Mouse (Mus musculus): ENCODE data around the gene Scml4. TPM values are rescaled to one million over a fixed set of nuclear protein-coding genes. Genes with fewer than 3 reads are reported as not detected.

Gene Scml4
- total RNA-seq, 2 experiments from 2014 or later: 7.7 to 8.4 TPM

DNA sequence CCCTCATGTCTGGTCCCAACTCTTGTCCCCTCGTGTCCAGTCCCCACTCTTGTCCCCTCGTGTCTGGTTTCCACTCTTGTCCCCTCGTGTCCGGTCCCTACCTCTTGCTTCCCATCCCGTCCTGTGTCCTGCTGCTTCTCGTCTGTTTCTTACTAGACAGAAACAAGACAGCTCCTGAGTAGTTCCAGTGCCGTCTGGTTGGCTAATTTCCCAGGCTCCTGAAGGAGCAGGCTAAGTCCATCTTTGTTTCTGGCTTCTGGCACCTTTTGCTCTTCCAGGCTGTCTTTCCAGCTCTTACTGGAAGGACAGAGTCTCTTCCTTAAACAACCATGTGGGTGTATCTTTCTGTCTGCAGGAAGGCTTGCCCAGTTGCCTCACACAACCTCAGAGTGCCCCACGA lies 33.7 kb downstream of the Scml4 start:
- DNase-seq (ENCODE audit: extremely low spot score in 1 of 2, low spot score in 2 of 2): no peak
- intact Hi-C loops (cut with DNase I): no loop called here

DNA sequence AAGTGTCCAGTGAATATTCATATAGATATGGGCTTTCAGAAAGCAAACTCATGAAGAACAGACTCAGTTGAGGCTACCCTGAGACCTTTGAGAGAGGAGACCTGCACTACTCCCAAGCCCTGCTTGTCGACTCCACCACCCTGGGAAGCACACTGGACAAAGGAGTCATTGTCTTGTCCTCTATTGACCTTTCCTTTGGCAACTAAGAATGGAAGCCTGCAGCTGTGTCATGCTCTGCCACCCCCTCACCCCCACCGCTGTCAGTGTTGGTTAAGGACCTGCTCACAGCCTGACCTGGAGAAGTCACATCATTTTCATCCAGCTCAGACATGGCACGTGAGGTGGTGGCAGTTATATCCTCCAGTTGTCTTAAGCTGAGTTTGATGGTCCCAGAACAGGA lies 34.1 kb downstream of the Scml4 start:
- no peak for DNase-seq (ENCODE audit: extremely low spot score in 1 of 2, low spot score in 2 of 2)
- intact Hi-C loops (cut with DNase I): no loop called here

DNA sequence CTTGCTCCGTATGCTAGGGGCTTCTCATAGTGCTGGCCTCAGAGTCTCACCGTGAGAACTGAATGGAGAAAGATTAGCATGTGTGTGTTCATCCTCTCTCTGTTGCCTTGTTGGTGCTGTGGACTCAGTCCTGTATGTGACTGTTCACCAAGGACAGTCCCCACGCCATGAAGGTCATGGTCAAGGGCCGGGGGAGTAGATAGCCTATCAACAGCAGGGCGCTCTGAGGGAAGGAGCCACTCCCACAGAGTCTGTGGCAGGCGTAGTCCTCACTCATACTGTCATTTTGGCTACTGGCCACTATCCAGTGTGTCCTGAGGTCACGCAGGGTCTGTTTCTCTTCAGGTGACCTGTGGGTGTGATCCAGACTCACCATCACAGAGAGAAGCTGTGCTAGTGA lies 34.5 kb downstream of the Scml4 start:
- DNase-seq (ENCODE audit: extremely low spot score in 1 of 2, low spot score in 2 of 2): no peak
- intact Hi-C loops (cut with DNase I): no loop called here

DNA sequence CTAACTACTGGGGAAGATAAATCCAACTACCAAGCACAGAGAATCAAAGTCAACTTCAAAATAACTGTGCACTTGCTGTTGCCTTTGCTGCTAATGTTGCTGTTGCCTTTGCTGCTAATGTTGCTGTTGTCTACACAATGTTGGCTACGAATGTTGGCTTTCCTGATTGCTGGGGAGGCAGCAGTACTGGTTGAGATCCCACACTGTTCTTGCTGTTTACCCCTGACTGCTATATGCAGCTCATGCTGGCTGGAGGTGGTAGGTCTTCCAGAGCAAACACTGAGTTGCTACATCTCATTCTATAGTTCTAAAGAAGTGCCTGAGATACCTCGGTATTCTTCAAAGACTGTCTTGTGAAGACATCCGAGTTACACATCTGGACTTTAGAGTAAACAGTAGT lies 36.5 kb downstream of the Scml4 start:
- intact Hi-C loops (cut with DNase I): no loop called here

DNA sequence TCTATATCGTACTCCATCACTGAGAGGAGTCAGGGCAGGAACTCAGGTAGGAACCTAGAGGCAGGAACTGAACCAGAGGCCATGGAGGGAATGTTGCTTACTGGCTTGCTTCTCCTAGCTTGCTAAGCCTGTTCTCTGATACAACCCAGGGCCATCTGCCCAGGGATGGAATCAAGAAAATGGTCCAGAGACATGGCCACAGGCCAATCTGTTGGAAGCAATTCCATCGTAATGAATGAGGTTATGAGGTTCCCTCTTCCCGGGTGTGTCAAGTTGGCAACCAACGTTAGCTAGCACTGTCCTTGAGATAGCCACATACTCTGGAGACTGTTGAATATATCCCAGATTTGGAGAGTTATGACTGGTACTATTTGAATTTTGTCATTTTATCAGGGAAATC lies 37.0 kb downstream of the Scml4 start:
- DNase-seq (ENCODE audit: extremely low spot score in 1 of 2, low spot score in 2 of 2): no peak
- intact Hi-C loops (cut with DNase I): no loop called here

More for the DNA sequence above, 36.5 kb downstream of the Scml4 start:
- DNase-seq (ENCODE audit: extremely low spot score in 1 of 2, low spot score in 2 of 2): no peak

DNA sequence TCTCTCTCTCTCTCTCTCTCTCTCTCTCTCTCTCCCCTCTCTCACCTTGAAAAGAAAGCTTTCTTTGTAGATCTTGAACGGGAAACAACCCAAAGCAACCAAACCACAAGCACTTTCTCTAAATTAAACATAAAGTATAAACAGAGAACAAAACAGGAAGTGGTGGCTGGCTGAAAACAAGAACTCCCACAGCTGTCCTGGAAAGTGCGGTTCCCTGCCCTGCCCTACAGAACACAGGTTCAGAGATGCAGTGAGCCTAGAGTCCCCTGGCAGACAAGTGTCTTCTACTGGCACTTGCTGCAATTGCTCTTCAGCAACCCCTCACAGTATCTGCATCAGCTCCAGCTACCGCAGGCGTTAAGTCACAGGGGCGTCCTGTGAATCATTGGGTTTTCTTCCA lies 37.5 kb downstream of the Scml4 start:
- intact Hi-C loops (cut with DNase I): no loop called here
- DNase-seq (ENCODE audit: extremely low spot score in 1 of 2, low spot score in 2 of 2): no peak

DNA sequence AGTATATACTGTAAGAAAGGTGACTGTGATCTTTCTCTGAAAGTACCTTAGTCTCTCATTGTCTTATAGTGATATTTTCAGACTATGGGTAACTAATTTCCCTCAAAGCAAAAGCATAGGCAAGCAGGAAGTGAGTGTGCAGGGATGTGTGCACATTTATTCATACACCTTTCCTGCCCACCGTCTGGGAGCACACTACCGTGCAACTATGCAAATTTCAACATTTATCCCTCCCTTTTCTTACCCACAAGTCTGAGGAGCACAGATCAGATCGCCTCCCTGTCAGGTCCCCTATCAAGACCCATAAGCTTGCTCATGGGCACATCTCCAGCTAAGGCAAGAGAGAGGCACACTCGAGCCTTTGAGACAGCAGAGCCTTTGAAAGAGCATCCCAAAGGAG lies 41.2 kb downstream of the Scml4 start:
- no peak for DNase-seq (ENCODE audit: extremely low spot score in 1 of 2, low spot score in 2 of 2)
- intact Hi-C loops (cut with DNase I): no loop called here

DNA sequence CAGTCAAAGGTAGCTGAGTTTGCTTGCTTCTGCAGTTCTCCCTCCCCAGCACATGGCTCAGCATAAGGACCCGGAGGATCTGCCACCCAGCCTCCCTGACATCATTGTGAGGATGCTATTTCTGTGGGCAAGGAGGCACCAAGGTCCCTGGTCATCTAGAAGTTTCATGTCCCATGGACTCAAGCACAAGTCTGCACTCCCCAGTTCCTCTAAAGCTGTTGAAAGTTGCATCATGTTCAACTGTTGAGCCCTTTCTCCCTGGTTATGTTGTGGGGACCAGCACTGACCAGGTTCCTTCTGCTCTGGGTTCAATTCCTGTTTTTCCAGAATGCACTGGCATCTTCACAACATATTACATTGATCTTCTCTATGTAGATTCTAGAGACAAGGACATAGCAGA lies 42.9 kb downstream of the Scml4 start:
- intact Hi-C loops (cut with DNase I): no loop called here
- DNase-seq (ENCODE audit: extremely low spot score in 1 of 2, low spot score in 2 of 2): no peak

DNA sequence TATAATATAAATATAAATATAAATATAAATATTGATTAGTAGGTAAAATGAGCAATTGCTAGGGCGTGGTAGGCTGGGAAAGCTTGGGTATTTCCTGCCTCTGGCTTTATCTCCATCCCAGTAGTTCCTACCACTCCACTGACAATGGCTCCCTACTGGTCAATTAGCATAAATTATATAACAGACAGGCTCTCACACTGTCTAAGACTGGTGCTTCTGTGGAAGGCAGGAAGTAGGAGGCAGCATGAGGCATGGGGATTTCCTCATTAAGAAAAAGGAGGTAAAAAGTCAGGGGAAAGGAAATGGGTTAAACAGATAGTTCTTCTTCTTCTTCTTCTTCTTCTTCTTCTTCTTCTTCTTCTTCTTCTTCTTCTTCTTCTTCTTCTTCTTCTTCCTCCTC lies 48.4 kb downstream of the Scml4 start:
- no peak for DNase-seq (ENCODE audit: extremely low spot score in 1 of 2, low spot score in 2 of 2)
- intact Hi-C loops (cut with DNase I): no loop called here

DNA sequence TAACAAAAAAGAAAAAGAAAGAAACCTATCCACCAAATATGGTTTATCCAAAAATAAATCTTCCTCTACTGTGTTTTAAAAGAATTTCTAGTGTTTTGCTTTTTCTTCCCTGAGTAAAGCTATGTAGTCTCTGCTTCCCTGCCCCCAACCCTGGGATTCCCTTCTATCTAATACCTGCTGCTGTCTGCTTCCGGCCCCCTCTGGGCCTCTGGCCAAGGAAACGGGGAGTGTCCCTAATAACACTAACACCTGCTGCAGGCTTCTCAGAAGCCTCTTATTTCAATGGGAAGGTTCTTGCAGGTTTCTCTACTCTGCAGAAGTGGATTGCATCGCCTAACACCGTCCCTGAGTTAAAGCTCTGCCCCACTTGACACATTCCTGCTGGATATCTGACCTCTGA lies 50.4 kb downstream of the Scml4 start:
- intact Hi-C loops (cut with DNase I): no loop called here
- no peak for DNase-seq (ENCODE audit: extremely low spot score in 1 of 2, low spot score in 2 of 2)

DNA sequence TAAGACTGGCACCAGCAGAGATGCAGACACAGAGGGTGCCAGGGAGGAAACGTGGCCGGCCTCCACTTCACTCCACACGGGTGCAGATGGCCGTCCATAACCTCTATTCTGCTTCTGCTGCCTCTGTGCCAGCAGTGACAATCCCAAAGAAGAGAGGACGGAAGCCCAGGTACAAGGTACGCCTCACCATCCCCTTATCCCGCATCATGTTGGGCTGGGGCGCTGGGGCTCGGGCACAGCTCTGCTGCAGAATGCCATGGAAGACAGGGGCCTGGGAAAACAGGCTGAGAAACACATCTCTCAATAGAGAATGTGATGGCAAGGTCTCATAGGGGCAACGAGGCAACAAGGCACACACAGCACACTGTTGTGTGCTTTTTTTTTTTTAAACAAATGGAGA lies 51.9 kb downstream of the Scml4 start:
- intact Hi-C loops (cut with DNase I): no loop called here
- no peak for DNase-seq (ENCODE audit: extremely low spot score in 1 of 2, low spot score in 2 of 2)

DNA sequence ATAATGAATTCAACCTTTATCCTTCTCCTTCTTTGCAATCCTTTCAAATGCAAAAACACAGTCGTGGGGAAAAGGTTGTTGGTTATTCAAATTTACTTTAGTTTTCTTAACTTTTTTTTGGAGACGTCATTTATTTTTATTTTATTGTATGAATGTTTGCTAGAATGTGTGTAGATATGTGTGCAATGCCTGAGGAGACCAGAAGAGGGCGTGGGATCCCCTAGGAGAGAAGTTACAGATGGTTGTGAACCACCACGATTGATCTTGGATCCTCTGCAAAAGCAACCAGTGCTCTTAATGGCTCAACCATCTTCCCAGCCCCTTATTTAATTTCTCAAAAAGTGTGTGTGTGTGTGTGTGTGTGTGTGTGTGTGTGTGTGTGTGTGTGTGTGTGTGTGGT lies 53.0 kb downstream of the Scml4 start:
- no peak for DNase-seq (ENCODE audit: extremely low spot score in 1 of 2, low spot score in 2 of 2)

DNA sequence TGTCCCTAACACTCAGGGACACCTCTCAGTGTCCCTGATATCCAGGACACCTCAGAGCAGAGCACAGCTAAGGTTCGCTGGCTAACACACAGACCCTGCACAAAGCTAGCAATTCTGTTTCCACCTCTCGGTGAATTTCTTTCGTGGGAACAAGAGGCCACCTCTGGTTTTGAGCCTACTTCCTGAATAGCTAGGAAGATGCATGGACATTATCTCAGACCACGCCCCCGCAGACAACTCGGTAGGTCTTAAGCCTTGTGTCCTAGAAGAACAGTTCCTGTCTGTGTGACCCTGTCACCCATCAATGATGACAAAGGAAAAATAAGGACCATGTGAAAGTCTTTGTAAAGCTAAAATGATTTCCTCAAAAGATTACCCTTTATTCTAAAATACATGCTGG lies 54.0 kb downstream of the Scml4 start:
- intact Hi-C loops (cut with DNase I): no loop called here
- DNase-seq (ENCODE audit: extremely low spot score in 1 of 2, low spot score in 2 of 2): no peak

More for the DNA sequence above, 53.0 kb downstream of the Scml4 start:
- intact Hi-C loops (cut with DNase I): no loop called here

DNA sequence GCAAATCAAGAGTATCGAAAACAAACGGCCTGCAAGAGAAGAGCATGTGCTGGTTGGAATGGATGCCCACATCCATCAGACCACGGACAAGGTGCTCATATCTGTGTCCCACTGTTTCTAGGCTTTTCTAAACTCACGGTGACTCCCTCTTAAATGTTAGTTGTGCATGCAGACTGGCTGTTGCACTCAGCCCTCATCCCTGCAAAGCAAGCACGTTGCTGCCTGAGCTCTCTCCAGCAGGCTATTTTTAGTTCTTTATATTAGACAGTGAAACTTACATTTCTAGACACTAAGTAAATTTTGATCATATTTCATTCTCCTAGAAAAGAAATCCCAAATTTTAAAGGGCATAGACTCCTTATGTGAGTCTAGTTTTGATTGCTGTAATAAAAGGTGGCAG lies 57.2 kb downstream of the Scml4 start:
- no peak for DNase-seq (ENCODE audit: extremely low spot score in 1 of 2, low spot score in 2 of 2)
- intact Hi-C loops (cut with DNase I): no loop called here

DNA sequence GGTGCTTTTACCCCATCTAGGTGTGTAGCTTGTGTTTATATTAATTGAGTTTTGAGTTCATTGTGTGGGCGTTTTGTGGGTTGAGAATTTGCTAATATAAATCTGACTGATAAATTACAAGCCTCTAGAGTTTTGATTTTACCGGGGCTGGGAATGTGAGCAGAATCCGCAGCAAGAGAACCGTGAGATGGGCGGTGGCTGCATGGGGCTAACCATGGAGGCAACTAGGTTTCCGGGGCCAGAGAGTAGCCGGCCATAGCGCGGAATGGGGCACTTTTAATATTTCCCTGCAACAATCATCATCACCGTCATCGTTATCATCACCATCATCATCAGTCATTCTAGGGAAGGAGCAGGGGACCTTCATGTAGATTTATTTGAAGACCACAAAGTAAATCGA lies 59.6 kb downstream of the Scml4 start:
- intact Hi-C loops (cut with DNase I): no loop called here
- no peak for DNase-seq (ENCODE audit: extremely low spot score in 1 of 2, low spot score in 2 of 2)

DNA sequence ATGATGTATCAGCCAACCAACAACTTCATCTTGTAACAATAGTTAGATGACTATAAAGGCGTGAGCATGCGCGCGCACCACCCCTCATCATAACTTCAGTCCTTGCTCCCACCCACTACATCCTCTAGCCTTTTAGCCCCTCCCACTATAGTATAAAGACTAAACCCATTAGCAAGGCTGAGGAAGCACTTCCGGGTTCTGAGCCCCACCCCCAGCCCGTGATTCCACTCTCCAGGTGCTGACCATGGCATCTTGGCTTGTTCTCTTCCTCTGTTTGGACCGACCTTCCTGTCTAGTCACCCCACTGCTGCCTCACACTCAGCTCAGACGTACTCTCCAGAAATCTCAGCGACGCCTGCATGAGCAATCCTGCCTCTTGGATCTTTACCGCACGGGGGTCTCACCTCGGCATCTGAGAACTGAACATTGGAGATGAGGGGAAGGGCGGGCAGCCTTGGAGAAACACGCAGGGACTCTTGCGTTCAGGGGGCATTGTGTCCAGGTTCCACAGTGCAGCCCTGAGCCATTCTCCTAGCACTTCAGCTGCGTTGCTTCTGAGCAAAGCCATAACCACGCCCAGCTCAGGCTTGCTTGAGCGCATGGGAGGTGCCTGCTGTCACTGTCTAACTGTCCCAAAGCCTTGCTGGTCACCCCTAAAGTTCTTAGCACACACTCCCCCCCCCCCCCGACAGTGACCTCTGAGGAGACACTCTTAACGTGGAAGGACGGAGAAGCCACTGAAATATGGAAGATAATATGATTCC lies 65.1 kb downstream of the Scml4 start:
- no peak for DNase-seq (ENCODE audit: extremely low spot score in 1 of 2, low spot score in 2 of 2)
- intact Hi-C loops (cut with DNase I): no loop called here

DNA sequence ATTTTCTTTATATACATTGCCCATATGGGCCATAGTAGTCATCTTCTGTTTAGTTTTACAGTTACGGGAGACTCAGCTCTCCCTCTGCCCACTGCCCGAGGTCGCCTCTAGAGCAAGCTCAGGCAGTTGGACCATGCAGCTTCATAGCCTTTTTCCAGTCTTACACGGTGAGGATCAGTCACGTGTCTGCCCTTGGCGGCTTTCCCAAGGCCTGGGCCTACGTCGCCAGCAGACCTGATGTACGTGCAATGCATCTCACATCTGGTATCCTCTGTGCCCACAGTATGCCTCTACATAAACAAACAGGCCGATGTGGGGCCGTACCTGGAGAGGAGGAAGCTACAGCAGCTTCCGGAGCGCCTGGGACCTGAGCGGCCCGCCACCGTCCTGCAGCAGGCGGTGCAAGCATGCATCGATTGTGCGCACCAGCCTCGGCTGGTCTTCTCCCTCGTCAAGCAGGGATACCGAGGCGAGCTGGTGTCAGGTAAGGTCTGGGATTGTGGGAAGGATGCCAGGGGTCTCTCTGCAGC lies 70.0 kb downstream of the Scml4 start:
- intact Hi-C loops (cut with DNase I): no loop called here
- no peak for DNase-seq (ENCODE audit: extremely low spot score in 1 of 2, low spot score in 2 of 2)

DNA sequence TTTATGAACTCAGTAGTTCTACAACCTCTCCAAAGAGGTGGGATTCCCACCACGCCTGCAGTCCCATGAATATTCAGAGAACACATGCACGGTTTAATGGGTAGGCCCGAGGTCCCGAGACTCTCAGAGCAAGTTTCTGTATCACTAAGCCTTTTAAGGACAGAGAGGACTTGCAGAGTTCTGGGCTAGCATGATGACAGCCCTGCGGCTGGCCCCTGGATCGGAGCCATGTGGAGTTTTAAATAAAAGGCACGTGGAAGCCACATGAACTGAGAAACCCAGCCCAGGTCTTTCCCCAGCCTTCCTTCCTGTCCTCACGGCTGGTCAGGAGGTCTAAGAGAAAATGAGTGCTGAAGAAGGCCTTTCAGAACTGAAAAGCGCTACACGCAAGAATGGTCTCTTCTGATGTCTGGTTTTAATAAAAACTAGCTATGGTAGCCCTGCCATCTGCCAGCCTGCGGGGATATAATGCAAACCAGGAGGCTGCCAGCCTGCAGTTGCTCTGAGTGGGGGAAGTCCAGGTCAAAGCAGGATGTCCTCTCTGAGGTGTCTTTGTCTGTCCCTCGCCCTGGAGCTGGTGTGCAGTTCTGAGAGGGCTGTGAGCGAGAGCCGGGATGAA lies 72.8 kb downstream of the Scml4 start:
- intact Hi-C loops (cut with DNase I): no loop called here
- DNase-seq (ENCODE audit: extremely low spot score in 1 of 2, low spot score in 2 of 2): no peak

DNA sequence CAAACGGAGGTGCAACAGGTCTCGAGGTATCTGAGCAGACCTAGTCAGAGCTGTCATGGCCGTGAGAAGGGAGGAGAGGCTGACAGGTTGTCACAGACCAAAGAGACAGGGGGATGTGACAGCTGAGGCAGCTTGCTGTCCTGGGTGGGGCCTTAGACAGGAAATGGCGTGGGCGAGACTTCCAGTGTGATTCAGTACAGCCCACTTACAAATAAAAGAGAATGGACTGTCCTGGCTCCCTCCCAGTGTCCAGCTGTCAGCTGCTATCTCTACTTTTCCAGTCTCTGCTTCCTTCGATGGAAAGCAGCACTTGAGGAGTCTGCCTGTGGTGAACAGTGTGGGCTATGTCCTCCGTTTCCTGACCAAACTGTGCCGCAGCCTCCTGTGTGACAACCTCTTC lies 74.5 kb downstream of the Scml4 start:
- peak in 1 of 2 experiments; percentile 43 for DNase-seq (ENCODE audit: extremely low spot score in 1 of 2, low spot score in 2 of 2)
- intact Hi-C loops (cut with DNase I): no loop called here

DNA sequence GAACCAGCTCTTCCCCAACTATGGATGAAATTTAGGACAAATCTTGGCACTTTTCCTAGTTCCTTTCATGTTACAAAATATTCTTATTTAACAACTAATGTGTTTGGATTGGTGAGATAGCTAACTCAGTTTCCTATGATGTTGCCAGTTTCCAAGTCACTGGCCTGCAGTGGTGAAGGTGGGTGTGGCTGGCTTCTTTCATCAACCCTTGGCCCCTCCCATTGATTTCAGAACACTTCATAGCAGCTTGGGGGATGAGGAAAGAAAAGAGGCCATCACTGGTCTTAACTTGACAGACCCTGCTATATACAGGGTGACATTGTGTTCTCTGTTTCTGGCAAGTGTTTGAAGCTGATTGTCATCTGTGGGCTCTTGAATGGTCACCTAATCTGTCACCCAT lies 76.0 kb downstream of the Scml4 start:
- intact Hi-C loops (cut with DNase I): no loop called here
- no peak for DNase-seq (ENCODE audit: extremely low spot score in 1 of 2, low spot score in 2 of 2)

DNA sequence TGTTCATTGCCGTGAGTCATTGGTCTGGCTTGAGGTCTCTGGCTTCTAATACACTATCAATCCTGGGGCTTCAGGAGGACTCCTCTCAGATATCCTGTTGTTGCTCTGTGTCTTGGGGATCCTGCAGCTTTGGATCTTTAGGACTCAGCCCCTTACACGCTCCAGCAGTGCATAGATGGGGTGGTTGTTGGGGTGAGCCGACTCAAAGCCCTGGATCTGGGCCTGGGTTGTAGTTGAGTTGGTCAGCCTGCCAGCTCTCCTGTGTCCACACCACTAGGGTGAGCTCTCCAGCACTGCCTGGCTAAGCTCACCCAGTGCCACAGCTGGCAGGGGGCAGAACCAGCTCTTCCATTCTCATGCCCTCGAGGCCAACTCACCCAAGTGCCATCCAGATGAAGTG lies 78.2 kb downstream of the Scml4 start:
- no peak for DNase-seq (ENCODE audit: extremely low spot score in 1 of 2, low spot score in 2 of 2)
- intact Hi-C loops (cut with DNase I): no loop called here

All from left cerebral cortex, postnatal 10 days (tissue).